Mouse (Mus musculus): ENCODE measurements around the gene Ube2b. TPM values are rescaled to one million over a fixed set of nuclear protein-coding genes. Genes with fewer than 3 reads are reported as not detected.
A peak's percentile ranks its signal among the peaks of the same experiment; 100 is the strongest.

Ube2b gene
- polyA plus RNA-seq, 1 experiment: 67.7 TPM

DNA sequence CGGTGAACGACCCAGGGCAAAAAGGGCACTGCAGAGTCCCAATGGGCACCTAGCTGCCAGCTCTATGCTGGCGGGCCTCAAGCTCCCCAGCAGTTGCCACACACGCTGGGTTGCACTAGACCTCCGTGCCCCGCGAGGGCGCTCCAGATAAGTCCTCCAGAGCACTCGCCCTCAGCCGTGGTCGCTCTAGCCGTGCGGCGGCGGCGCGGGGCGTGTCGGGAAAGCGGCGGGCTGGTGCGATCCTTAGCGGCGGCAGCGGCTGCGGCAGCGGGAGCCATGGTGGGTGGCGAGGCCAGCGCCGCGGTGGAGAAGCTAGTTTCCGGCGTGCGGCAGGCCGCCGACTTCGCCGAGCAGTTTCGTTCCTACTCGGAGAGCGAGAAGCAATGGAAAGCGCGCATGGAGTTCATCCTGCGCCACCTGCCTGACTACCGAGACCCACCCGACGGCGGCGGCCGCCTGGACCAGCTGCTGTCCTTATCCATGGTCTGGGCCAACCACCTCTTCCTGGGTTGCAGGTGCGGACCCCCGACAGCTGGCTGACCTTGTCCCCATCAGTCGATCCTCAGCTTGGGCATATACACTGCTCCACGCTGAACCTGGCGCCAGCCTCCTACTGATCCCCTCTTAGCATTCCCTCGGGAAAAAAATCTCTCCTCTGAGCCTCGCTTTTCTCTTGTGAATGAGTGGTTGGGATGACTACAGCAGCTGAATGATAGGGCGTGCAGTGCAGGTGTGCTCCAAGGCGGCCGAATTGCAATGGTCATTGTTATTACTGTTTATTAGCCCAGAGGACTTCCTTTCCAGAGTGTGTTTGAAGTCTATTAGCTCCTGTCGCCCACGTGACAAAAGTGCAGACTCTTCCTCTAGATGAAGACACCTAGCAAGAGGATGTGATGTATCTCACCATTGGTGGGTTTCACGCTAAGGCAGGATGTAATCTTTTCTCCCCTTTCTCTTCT is 32.8 kb downstream of the Ube2b start, which contains the start of gene Cdkn2aipnl:
Gene Cdkn2aipnl, plus strand, starts transcription at position 219 of the 959 bp plus-strand sequence.
- DNase-seq (ENCODE audit: low read depth): peak; percentile 50

DNA sequence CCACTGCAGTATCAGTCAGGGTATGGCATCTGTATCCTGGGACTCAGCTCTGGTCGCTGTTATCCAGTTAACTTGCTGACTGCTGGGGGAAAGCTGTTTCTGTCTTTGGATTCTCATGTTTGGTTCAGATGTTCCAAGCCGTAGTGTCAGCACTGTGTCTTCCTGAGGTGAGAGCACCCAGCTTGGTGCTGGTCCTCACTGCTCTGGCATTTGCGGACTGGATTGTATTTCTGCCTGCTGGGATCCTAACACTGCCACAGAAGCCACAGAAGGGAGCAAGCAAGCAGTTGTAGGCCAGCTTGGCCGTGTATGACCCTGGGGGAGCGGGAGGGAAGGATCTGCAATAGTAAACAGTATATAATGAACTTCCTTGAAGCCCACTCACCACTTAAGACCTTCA is 33.9 kb downstream of the Ube2b start:
- DNase-seq (ENCODE audit: low read depth): no peak

- peak; percentile 81 for DNase-seq (ENCODE audit: low read depth)
Measured at GRCm38 (mm10) chr11:51962277-51962676, 38.3 kb downstream of the Ube2b start.

DNA sequence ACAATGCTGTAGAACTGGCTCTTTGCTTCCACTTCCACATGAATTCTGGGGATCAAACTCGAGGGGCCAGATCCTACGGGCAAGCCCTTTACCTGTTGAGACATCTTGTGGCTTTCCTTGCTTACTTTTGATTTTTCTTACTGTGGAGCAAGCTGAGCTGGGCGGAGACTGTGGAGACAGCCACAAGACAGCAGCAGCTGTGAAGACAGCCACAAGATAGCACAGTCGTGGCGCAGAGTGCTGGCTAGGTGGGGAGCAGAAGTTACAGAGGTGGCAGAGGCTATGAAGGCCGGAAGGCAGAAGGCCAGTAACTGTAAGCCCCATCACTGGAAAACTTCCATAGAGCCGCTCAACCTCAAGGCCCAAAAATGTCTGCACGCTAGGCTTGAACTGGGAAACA is 38.8 kb downstream of the Ube2b start:
- no peak for DNase-seq (ENCODE audit: low read depth)

DNA sequence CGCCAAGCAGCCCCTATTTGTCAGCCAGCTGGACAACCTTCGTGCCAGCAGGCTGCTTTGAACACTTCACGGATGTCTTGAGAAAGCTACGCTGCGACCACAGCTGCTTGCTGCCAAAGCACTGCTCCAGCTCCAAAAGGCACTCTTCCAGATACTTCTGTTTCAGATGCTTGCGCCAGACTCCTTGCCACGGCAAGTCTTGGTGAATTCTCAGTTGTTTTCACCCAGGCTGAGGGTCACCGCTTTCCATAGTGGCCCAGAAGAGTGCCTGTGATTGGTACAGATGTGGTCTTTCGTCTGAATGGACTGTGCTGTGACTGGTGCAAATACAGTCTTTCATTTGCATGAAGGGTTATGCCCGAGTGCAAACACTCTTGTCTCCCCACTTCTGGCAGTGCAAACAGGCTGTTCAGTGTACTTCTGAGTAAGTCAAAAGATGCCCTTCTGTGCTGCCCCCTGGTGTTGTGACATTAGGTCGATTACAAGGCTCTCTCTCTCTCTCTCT is 39.5 kb downstream of the Ube2b start:
- DNase-seq (ENCODE audit: low read depth): peak; percentile 77

GRCm38 (mm10) chr11:51960061-51960460 is 40.5 kb downstream of the Ube2b start:
- peak; percentile 94 for DNase-seq (ENCODE audit: low read depth)

DNA sequence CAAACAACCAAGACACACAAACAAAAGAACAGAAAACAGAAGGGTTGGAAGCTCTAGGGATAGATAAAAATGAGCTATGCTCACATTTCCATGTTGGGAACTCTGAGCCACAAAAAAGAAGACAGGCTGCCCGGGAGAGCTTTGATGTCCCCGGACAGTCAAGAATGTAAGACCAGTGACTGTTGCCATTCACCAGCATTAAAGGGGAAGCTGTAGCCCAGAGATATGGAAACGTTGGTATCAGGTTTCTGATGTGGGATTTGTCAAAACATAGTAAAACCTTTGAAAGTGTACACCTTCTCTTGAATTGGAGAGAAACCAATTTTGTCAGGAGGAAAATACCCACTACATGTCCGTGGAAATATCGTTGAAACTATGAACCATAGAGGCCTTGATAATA is 41.1 kb downstream of the Ube2b start:
- no peak for DNase-seq (ENCODE audit: low read depth)

- no peak for DNase-seq (ENCODE audit: low read depth)
Measured at GRCm38 (mm10) chr11:51957760-51958159, 42.8 kb downstream of the Ube2b start.

GRCm38 (mm10) chr11:51956112-51956511 is 44.5 kb downstream of the Ube2b start:
- no peak for DNase-seq (ENCODE audit: low read depth)

GRCm38 (mm10) chr11:51951861-51952420 is 48.6 kb downstream of the Ube2b start:
- no peak for DNase-seq (ENCODE audit: low read depth)

GRCm38 (mm10) chr11:51949919-51950318 is 50.6 kb downstream of the Ube2b start:
- no peak for DNase-seq (ENCODE audit: low read depth)

DNA sequence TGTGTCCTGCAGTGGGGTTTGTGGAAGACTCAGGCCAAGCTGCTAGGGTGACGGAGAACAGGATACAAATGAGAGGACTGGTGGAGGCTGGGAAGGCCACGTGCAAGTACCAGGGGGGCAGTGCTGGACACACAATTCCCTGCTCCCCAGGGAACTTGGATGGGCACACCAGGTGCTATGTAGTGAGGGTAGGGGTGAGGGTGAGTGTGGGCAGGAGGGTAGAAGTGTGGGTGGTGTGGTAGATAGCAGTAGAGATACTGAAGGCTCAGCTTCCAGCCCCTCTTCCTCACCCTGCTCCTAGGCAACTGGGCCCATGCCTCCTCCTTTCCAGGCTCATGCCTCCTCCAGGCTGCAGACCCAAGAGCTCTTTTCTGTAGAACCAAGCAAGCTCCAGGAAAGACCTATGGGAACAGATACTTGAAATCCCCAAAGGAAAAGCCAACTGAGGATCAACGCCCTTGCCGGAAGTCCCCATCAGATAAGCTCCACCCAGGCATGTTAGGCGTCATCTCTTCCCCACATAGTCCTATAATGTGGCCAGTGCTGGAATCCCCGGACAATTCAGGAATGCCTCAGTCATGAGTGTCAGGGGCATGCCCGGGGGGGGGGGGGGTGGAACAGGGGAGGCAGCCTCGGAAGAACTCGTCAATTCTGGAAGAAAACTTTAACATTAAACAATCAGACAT is 51.3 kb downstream of the Ube2b start:
- DNase-seq (ENCODE audit: low read depth): no peak

DNA sequence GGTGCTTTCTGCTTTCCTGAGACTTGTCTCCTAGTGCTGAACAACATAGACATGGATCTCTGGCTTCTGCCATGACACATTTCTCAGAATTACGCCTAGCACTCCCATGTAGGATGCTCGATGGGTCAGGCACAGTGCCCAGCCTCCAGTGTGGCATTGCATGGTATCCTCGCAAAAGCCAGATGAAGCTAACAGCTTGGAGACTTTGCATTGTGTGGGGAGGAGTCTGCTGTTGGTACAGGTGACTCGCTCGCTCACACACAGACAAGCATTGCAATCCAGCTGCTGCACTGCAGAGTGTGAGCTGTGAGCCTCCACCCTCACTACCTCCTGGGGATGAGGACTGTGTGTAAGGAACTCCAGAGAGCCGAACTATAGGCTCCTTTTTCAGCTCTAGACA is 54.4 kb downstream of the Ube2b start:
- DNase-seq (ENCODE audit: low read depth): no peak

- DNase-seq (ENCODE audit: low read depth): no peak
Measured at GRCm38 (mm10) chr11:51945548-51945947, 55.0 kb downstream of the Ube2b start.

GRCm38 (mm10) chr11:51944239-51944638 is 56.3 kb downstream of the Ube2b start:
- DNase-seq (ENCODE audit: low read depth): no peak

DNA sequence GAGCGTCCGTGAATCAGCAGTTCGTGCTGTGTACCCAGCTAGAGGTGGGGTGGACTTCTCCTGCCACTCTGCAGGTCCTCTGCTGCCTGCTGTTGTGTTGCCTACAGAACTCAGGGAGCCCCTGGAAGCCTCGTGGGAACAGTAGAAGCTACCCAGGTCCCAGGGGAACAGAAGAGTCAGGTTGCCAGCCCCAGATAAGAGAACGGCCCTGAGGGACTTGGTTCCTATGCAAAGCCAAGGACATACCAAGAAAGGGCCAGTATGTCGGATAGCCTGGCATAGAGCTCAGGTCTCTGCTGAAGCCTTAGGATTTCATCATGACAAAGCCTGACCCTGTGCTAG is 57.1 kb downstream of the Ube2b start:
- no peak for DNase-seq (ENCODE audit: low read depth)

DNA sequence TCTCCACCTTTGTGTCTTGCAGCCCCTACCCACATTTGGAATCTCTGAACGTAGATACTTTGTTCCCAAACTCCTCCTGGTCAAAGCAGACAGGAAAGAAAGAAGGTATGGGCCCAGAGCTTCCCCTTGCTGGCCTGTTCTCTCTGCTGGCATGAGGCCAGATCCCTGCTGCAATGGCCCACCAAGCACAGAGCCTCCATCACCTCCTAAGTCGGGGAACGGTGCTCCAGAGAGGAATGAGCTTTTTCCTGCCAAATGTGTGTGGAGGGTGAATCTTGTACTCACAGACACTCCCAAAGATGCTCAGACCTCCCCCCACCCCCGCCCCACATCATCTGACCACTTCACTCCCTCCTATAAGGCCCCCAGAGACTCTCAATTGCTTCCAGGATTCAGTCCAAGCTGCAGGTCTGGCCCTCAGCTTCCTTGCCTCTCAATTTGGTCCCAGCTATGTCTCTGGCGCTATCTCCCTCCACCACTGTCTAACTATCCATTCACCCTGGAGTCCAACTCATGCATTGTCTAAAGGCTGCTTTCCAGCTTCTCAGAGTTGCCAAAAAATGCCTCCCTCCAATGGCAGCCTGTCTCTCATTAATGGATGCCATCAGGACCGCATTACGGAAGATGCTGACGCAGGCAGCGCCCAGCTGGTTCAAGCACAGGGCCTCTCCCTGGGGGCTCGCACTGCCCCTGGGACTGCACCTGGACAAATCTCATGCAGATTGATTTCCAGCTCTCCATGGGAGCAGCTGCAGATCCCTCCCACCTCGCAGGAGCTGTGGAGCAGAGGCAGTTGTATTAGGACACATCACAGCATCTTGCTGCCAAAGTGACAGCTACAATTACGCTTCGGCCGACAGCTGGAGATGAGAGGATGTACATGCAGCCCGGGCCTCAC is 57.7 kb downstream of the Ube2b start:
- no peak for DNase-seq (ENCODE audit: low read depth)

- no peak for DNase-seq (ENCODE audit: low read depth)
Measured at GRCm38 (mm10) chr11:51940511-51940955, 60.0 kb downstream of the Ube2b start.

- no peak for DNase-seq (ENCODE audit: low read depth)
Measured at GRCm38 (mm10) chr11:51939590-51939955, 61.0 kb downstream of the Ube2b start.

- DNase-seq (ENCODE audit: low read depth): no peak
Measured at GRCm38 (mm10) chr11:51938817-51939589, 61.6 kb downstream of the Ube2b start.

- no peak for DNase-seq (ENCODE audit: low read depth)
Measured at GRCm38 (mm10) chr11:51937361-51937781, 63.2 kb downstream of the Ube2b start.
